Mouse (Mus musculus) spleen, adult 2 months (tissue): ENCODE data around the gene Fhit.

Source experiments
- CTCF ChIP-seq: fragments of 200-500 bp; IDR thresholded peaks from 2 replicates; pipeline ENCODE4 v1.5.1; 2011; ENCODE audit warnings: mild to moderate bottlenecking, inconsistent platforms; ENCODE audit not compliant: insufficient read depth, insufficient read length, insufficient replicate concordance; ENCODE audit errors: extremely low read depth
- POLR2A ChIP-seq: fragments of 200-500 bp; IDR thresholded peaks from 2 replicates; pipeline ENCODE4 v1.6.1; 2011; ENCODE audit warnings: low read depth, low read length, inconsistent platforms

- TF ChIP-seq POLR2A (no peak), CTCF (no peak)
These were observed 78.4 kb downstream of the Fhit start for GRCm38 (mm10) chr14:11083462-11083861.
